Mouse (Mus musculus) lung, postnatal 0 days (tissue): ENCODE data around the gene Osbpl10. TPM values are rescaled to one million over a fixed set of nuclear protein-coding genes. Genes with fewer than 3 reads are reported as not detected.

ENCODE experiments used
- ATAC-seq: fragments of 200-750 bp; cut with Nextera tagmentation; 2 replicates; pipeline ENCODE4 v1.8.0; 2017; ENCODE audit warnings: moderate library complexity
- DNase-seq: peaks from one replicate; pipeline ENCODE4 v3.0.0-alpha.2; 2016; ENCODE audit warnings: low spot score
- H3K27ac ChIP-seq: fragments of 300-500 bp; sonication (generic); 2 replicates; pipeline ENCODE4 v1.5.1; 2014; ENCODE audit warnings: antibody characterized with exemption, mild to moderate bottlenecking, low read length, mixed read lengths
- H3K27me3 ChIP-seq: fragments of 300-500 bp; sonication (generic); replicated peaks from 2 replicates; pipeline ENCODE4 v1.6.1; 2014; ENCODE audit warnings: low read length, mixed read lengths; ENCODE audit not compliant: insufficient read depth
- H3K36me3 ChIP-seq: fragments of 300-500 bp; sonication (generic); 2 replicates; pipeline ENCODE4 v1.6.1; 2014; ENCODE audit warnings: low read length, mixed read lengths; ENCODE audit not compliant: insufficient read depth
- H3K4me1 ChIP-seq: fragments of 300-500 bp; sonication (generic); 2 replicates; pipeline ENCODE4 v1.6.1; 2014; ENCODE audit warnings: antibody characterized with exemption, low read depth, low read length, mixed read lengths; ENCODE audit not compliant: insufficient read depth
- H3K4me2 ChIP-seq: fragments of 300-500 bp; sonication (generic); replicated peaks from 2 replicates; pipeline ENCODE4 v1.6.1; 2014; ENCODE audit warnings: low read depth, mild to moderate bottlenecking, low read length, moderate library complexity, mixed read lengths
- H3K4me3 ChIP-seq: fragments of 300-500 bp; sonication (generic); 2 replicates; pipeline ENCODE4 v1.5.1; 2014; ENCODE audit warnings: low read depth, low read length
- H3K9ac ChIP-seq: fragments of 300-500 bp; sonication (generic); replicated peaks from 2 replicates; pipeline ENCODE4 v1.6.1; 2014; ENCODE audit warnings: low read depth, mild to moderate bottlenecking
- H3K9me3 ChIP-seq: fragments of 300-500 bp; sonication (generic); 2 replicates; pipeline ENCODE4 v1.6.1; 2016; ENCODE audit warnings: low read length, mixed read lengths
- CTCF ChIP-seq: IDR thresholded peaks from 2 replicates; pipeline ENCODE4 v1.5.1; 2016; ENCODE audit warnings: antibody characterized with exemption, mild to moderate bottlenecking
- EP300 ChIP-seq: IDR thresholded peaks from 2 replicates; pipeline ENCODE4 v1.6.1; 2016; ENCODE audit warnings: antibody characterized with exemption, mild to moderate bottlenecking, control low read depth
- whole genome bisulfite sequencing: fragments of 180-500 bp; shearing (Covaris S2); extraction: QIAGEN DNeasy Blood & Tissue Kit; methylation state at CpG from one replicate; pipeline ENCODE4 v1.1.7; 2014; 5-methylcytosine and 5-hydroxymethylcytosine counted together
- polyA plus RNA-seq: library from polyadenylated mRNA; unstranded; fragments of >200 nt; fragmentation: Nextera tagmentation; extraction: Ambion mirVana; gene quantifications from 2 replicates; pipeline ENCODE4 v1.2.1, GENCODE M21; 2015

Osbpl10 gene
- polyA plus RNA-seq, 1 experiment from 2014 or later, result 2.6 TPM

- H3K27ac ChIP-seq, result no peak overlapping the region
- DNase-seq (no peak), ATAC-seq (no peak)
- H3K9me3 ChIP-seq, result no peaks in the 10 kb centered on the region
- H3K27me3 ChIP-seq, result no peaks in the 10 kb centered on the region
- H3K4me3 ChIP-seq, result no peak overlapping the region
- 60% methylated on average over 16 of the region's 16 CpGs for WGBS
- H3K36me3 ChIP-seq, result no peaks in the 10 kb centered on the region
- no peaks in the 10 kb centered on the region for H3K4me1 ChIP-seq
- TF ChIP-seq CTCF, result no peak
- no peak overlapping the region for H3K9ac ChIP-seq
- no peak overlapping the region for H3K4me2 ChIP-seq
Measured at GRCm38 (mm10) chr9:115045087-115045800, 66.9 kb downstream of the Osbpl10 start.

- Histone ChIP-seq H3K4me3 (no peak overlapping the region), H3K9me3 (no peaks in the 10 kb centered on the region), H3K36me3 (no peaks in the 10 kb centered on the region), H3K4me2 (no peak overlapping the region), H3K27me3 (no peaks in the 10 kb centered on the region), H3K27ac (peak overlapping the region; percentile 75; the same call in 1 of the 2 replicates), H3K9ac (no peak overlapping the region), H3K4me1 (no peaks in the 10 kb centered on the region)
- ATAC-seq (no peak), DNase-seq (no peak)
- no peak for TF ChIP-seq EP300
- TF ChIP-seq CTCF, result no peak
- WGBS, result 64% methylated on average over 8 of the region's 8 CpGs
Measured at GRCm38 (mm10) chr9:115046701-115047100, 68.3 kb downstream of the Osbpl10 start.

- Histone ChIP-seq H3K4me3 (no peak overlapping the region), H3K27ac (peak overlapping the region; percentile 75), H3K9me3 (no peaks in the 10 kb centered on the region), H3K27me3 (no peaks in the 10 kb centered on the region), H3K4me1 (no peaks in the 10 kb centered on the region), H3K9ac (no peak overlapping the region), H3K4me2 (no peak overlapping the region; the same call in 1 of the 2 replicates), H3K36me3 (no peaks in the 10 kb centered on the region)
- DNase-seq, result peak; percentile 76
- TF ChIP-seq EP300 (peak; percentile 80), CTCF (no peak)
- WGBS, result 37% methylated on average over 10 of the region's 10 CpGs
- peak; percentile 74 for ATAC-seq
Measured at GRCm38 (mm10) chr9:115048340-115048739, 70.0 kb downstream of the Osbpl10 start.

- Histone ChIP-seq H3K4me2 (no peak overlapping the region; the same call in 1 of the 2 replicates), H3K36me3 (no peaks in the 10 kb centered on the region), H3K9ac (no peak overlapping the region), H3K27ac (peak overlapping the region; percentile 75), H3K4me1 (no peaks in the 10 kb centered on the region), H3K9me3 (no peaks in the 10 kb centered on the region), H3K4me3 (no peak overlapping the region), H3K27me3 (no peaks in the 10 kb centered on the region)
- peak; percentile 70 for ATAC-seq
- peak; percentile 47 for DNase-seq
- WGBS, result 52% methylated on average over 7 of the region's 7 CpGs
- TF ChIP-seq EP300 (no peak), CTCF (no peak)
Measured at GRCm38 (mm10) chr9:115048861-115049260, 70.5 kb downstream of the Osbpl10 start.

GRCm38 (mm10) chr9:115049981-115050720 lies 71.8 kb downstream of the Osbpl10 start:
- peak overlapping the region; percentile 64 for H3K27ac ChIP-seq
- ATAC-seq, result peak; percentile 74
- no peaks in the 10 kb centered on the region for H3K4me1 ChIP-seq
- H3K36me3 ChIP-seq, result no peaks in the 10 kb centered on the region
- TF ChIP-seq EP300, result peak; percentile 65; the same call in 1 of the 2 replicates
- no peak for TF ChIP-seq CTCF
- H3K9me3 ChIP-seq, result no peaks in the 10 kb centered on the region
- 60% methylated on average over 13 of the region's 13 CpGs for WGBS
- H3K9ac ChIP-seq, result no peak overlapping the region
- DNase-seq, result peak; percentile 90
- no peaks in the 10 kb centered on the region for H3K27me3 ChIP-seq
- no peak overlapping the region for H3K4me2 ChIP-seq
- no peak overlapping the region for H3K4me3 ChIP-seq

GRCm38 (mm10) chr9:115051976-115052375 lies 73.6 kb downstream of the Osbpl10 start:
- H3K4me2 ChIP-seq, result no peak overlapping the region
- ATAC-seq (no peak), DNase-seq (no peak)
- H3K9ac ChIP-seq, result no peak overlapping the region
- no peaks in the 10 kb centered on the region for H3K27me3 ChIP-seq
- H3K4me1 ChIP-seq, result no peaks in the 10 kb centered on the region
- WGBS, result 73% methylated on average over 3 of the region's 3 CpGs
- H3K36me3 ChIP-seq, result no peaks in the 10 kb centered on the region
- H3K9me3 ChIP-seq, result no peaks in the 10 kb centered on the region
- no peak overlapping the region for H3K4me3 ChIP-seq
- H3K27ac ChIP-seq, result no peak overlapping the region
- no peak for TF ChIP-seq CTCF
